Mouse (Mus musculus) brain, embryonic 14.5 days (tissue): Measurements from ENCODE around the gene Rhobtb1.

ENCODE experiments used
- CTCF ChIP-seq: fragments of 200-500 bp; IDR thresholded peaks from 2 replicates; pipeline ENCODE4 v1.5.1; 2012; ENCODE audit warnings: inconsistent platforms, mild to moderate bottlenecking, moderate library complexity, borderline replicate concordance; ENCODE audit not compliant: insufficient read depth, insufficient read length; ENCODE audit errors: extremely low read depth
- POLR2A ChIP-seq: fragments of 200-500 bp; IDR thresholded peaks from 2 replicates; pipeline ENCODE4 v1.6.1; 2012; ENCODE audit warnings: mild to moderate bottlenecking, inconsistent platforms, borderline replicate concordance; ENCODE audit not compliant: poor library complexity, insufficient read depth, insufficient read length, severe bottlenecking; ENCODE audit errors: extremely low read depth

DNA sequence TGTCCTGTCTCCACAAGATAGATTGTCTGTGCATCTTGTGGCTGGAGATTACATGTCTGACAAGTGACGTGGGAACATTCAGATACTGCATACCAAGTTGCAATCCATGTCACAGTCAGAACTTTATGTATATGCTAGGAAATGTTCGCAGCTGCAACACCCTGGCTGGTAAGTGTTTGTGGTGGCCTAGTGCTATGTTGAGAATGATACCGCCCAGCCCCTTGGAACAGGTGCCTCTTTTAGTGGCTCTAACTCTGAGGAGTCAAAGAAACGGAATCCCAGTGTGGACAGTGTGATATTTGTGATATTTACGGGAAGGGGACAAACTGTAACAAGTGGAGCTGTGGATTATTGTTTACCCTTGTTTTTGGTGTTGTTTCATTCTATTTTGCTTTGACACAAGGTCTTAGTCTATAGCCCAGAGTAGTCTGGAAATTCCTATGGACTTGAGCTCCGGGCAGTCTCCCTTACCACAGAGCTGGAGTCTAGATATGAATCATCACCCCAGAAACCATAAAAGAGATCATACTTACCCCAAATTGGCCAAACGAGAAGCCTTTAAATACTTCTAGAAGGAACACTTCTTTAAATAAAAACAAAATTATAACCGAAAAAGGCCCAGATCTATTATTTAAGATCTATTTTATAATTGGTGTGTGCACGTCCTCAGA, 36.7 kb downstream of the Rhobtb1 start:
- TF ChIP-seq POLR2A (no peak), CTCF (no peak)
